Comparison of ENCODE assay signal across 8 mouse cellular contexts in genomic region chr12:45929760-45930150, GRCm38 (mm10).
A peak's percentile ranks its signal among the peaks of the same experiment; 100 is the strongest.
DNase-seq lines count a peak whose midpoint lies in the region; ATAC-seq lines count a peak whose summit lies in the region.
"Had no signal": no experiment of that assay in that cellular context is flagged by ENCODE, and none has a peak within 500 bp of the region (broad histone marks: within the 10 kb centered on the region; RNA-seq: fewer than 3 reads in every experiment).

No protein-coding gene starts in this region.

- H3K4me1 ChIP-seq in hindbrain, embryonic 12.5 days, result no peaks in the 10 kb centered on the region
- H3K4me1 ChIP-seq in midbrain, embryonic 15.5 days, result peaks cover 12% of the 10 kb centered on the region; the same call in 1 of the 2 replicates
- H3K4me1 ChIP-seq: embryonic facial prominence, embryonic 12.5 days had no signal

- peak; percentile 64 for DNase-seq in right cerebral cortex, adult 18-20 months
- DNase-seq in right cerebral cortex, postnatal 25 days, result no peak
- DNase-seq in cerebellum, postnatal 10 days, result peak; percentile 60 to 61
- no peak for DNase-seq in thymus, postnatal 14 days
- DNase-seq in urinary bladder, postnatal 25 days (ENCODE audit: low spot score), result no peak

- H3K4me3 ChIP-seq in hindbrain, embryonic 12.5 days, result no peak overlapping the region
- H3K4me3 ChIP-seq in midbrain, embryonic 15.5 days, result no peak overlapping the region
- H3K4me3 ChIP-seq: embryonic facial prominence, embryonic 12.5 days had no signal

- no peak overlapping the region for H3K27ac ChIP-seq in hindbrain, embryonic 12.5 days
- H3K27ac ChIP-seq in midbrain, embryonic 15.5 days, result peak overlapping the region; percentile 74
- H3K27ac ChIP-seq: embryonic facial prominence, embryonic 12.5 days had no signal

- no peaks in the 10 kb centered on the region for H3K36me3 ChIP-seq in hindbrain, embryonic 12.5 days
- no peaks in the 10 kb centered on the region for H3K36me3 ChIP-seq in midbrain, embryonic 15.5 days (replicated peaks)
- H3K36me3 ChIP-seq: embryonic facial prominence, embryonic 12.5 days had no signal

- peak; percentile 74 for ATAC-seq in hindbrain, embryonic 12.5 days (ENCODE audit: low FRiP score)
- ATAC-seq in midbrain, embryonic 15.5 days (replicated peaks), result peak; percentile 78; the same call in 1 of the 2 replicates

- no peaks in the 10 kb centered on the region for H3K27me3 ChIP-seq in hindbrain, embryonic 12.5 days
- H3K27me3 ChIP-seq in midbrain, embryonic 15.5 days (replicated peaks), result no peaks in the 10 kb centered on the region
- H3K27me3 ChIP-seq: embryonic facial prominence, embryonic 12.5 days had no signal

- WGBS in hindbrain, embryonic 12.5 days, result 47% methylated on average over 3 of the region's 3 CpGs
- WGBS in midbrain, embryonic 15.5 days, result 29% methylated on average over 3 of the region's 3 CpGs

- H3K9me3 ChIP-seq in hindbrain, embryonic 12.5 days (replicated peaks), result no peaks in the 10 kb centered on the region
- no peaks in the 10 kb centered on the region for H3K9me3 ChIP-seq in midbrain, embryonic 15.5 days
- H3K9me3 ChIP-seq: embryonic facial prominence, embryonic 12.5 days had no signal

- H3K9ac ChIP-seq in hindbrain, embryonic 12.5 days, result no peak overlapping the region
- H3K9ac ChIP-seq in midbrain, embryonic 15.5 days, result no peak overlapping the region
- H3K9ac ChIP-seq: embryonic facial prominence, embryonic 12.5 days had no signal

- no peak overlapping the region for H3K4me2 ChIP-seq in hindbrain, embryonic 12.5 days (replicated peaks)
- no peak overlapping the region for H3K4me2 ChIP-seq in midbrain, embryonic 15.5 days
- H3K4me2 ChIP-seq: embryonic facial prominence, embryonic 12.5 days had no signal

Comparison
In these comparisons a context has a peak if more than half of its experiments do, and no peak if none do; other contexts are left out.
1. DNase-seq: peak in right cerebral cortex, adult 18-20 months (single experiment) and cerebellum, postnatal 10 days (2 of 2); none in right cerebral cortex, postnatal 25 days (single experiment), thymus, postnatal 14 days (single experiment) and urinary bladder, postnatal 25 days (single experiment).